Mouse (Mus musculus): Measurements from ENCODE around the gene Olfr224.
"Not testable (repeated sequence)": the region's sequence is repeated elsewhere in the genome, so short reads cannot be mapped to it uniquely, and the experiment has no call there.

The Olfr224 gene

DNA sequence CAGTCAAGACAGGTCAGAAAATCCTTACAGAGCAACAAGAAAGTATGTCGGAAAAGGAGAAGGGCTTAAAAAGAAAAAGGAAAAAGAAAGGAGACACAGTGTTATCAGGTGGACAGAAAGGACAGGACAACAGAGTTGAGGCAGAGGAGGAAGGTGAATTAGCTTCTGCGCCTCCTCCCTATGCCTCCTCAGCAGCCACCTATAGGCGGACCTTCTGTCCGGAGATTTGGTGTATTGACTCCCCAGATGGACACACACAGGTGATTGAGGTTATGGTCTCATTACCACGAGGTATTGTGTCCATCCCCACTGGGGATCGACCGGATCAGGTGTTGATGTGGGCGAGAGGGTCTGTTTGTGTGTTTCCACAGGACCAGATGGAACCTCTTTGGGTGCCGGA is 50.6 kb downstream of the Olfr224 start:
- DNase-seq (ENCODE audit: extremely low read depth, low read depth, low spot score), result not testable (repeated sequence)

GRCm38 (mm10) chr11:58518916-58519315 is 51.4 kb downstream of the Olfr224 start:
- not testable (repeated sequence) for DNase-seq (ENCODE audit: extremely low read depth, low read depth, low spot score)

Measured in fat pad, adult 2 months (tissue).